Mouse (Mus musculus) midbrain, embryonic 14.5 days (tissue): ENCODE data around the gene Hecw2. TPM values are rescaled to one million over a fixed set of nuclear protein-coding genes. Genes with fewer than 3 reads are reported as not detected.

Experiments
- ATAC-seq: fragments of 200-750 bp; cut with Nextera tagmentation; 2 replicates; pipeline ENCODE4 v1.8.0; 2017; ENCODE audit warnings: moderate number of reproducible peaks, moderate library complexity; ENCODE audit not compliant: low FRiP score, low TSS enrichment
- DNase-seq: peaks from one replicate; pipeline ENCODE4 v3.0.0-alpha.2; 2015
- H3K27ac ChIP-seq: fragments of 300-500 bp; sonication (generic); replicated peaks from 2 replicates; pipeline ENCODE4 v1.5.1; 2014; ENCODE audit warnings: mild to moderate bottlenecking, low read depth, low read length, moderate library complexity
- H3K27me3 ChIP-seq: fragments of 300-500 bp; sonication (generic); 2 replicates; pipeline ENCODE4 v1.6.1; 2014; ENCODE audit warnings: low read length, control low read depth, mixed read lengths; ENCODE audit not compliant: control insufficient read depth, insufficient read depth
- H3K36me3 ChIP-seq: fragments of 300-500 bp; sonication (generic); 2 replicates; pipeline ENCODE4 v1.6.1; 2014; ENCODE audit warnings: low read length, control low read depth; ENCODE audit not compliant: control insufficient read depth, insufficient read depth
- H3K4me1 ChIP-seq: fragments of 300-500 bp; sonication (generic); 2 replicates; pipeline ENCODE4 v1.6.1; 2014; ENCODE audit warnings: mild to moderate bottlenecking, antibody characterized with exemption, low read length, control low read depth; ENCODE audit not compliant: control insufficient read depth, insufficient read depth
- H3K4me2 ChIP-seq: fragments of 300-500 bp; sonication (generic); 2 replicates; pipeline ENCODE4 v1.6.1; 2014; ENCODE audit warnings: mild to moderate bottlenecking, low read length, moderate library complexity
- H3K4me3 ChIP-seq: fragments of 300-500 bp; sonication (generic); replicated peaks from 2 replicates; pipeline ENCODE4 v1.5.1; 2014; ENCODE audit warnings: low read depth, low read length
- H3K9ac ChIP-seq: fragments of 300-500 bp; sonication (generic); replicated peaks from 2 replicates; pipeline ENCODE4 v1.6.1; 2014; ENCODE audit warnings: mild to moderate bottlenecking, low read length, moderate library complexity
- H3K9me3 ChIP-seq: fragments of 300-500 bp; sonication (generic); 2 replicates; pipeline ENCODE4 v1.6.1; 2016; ENCODE audit warnings: low read length, control low read depth, mixed read lengths; ENCODE audit not compliant: control insufficient read depth
- WGBS: fragments of 180-500 bp; shearing (Covaris S2); extraction: QIAGEN DNeasy Blood & Tissue Kit; methylation state at CpG from one replicate; pipeline ENCODE4 v1.1.7; 2014; 5-methylcytosine and 5-hydroxymethylcytosine counted together
- polyA plus RNA-seq: library from polyadenylated mRNA; unstranded; fragments of >200 nt; fragmentation: Nextera tagmentation; extraction: Ambion mirVana; gene quantifications from 2 replicates; pipeline ENCODE4 v1.2.1, GENCODE M21; 2014

The Hecw2 gene
- polyA plus RNA-seq, 1 experiment from 2014 or later, result 6.4 TPM

DNA sequence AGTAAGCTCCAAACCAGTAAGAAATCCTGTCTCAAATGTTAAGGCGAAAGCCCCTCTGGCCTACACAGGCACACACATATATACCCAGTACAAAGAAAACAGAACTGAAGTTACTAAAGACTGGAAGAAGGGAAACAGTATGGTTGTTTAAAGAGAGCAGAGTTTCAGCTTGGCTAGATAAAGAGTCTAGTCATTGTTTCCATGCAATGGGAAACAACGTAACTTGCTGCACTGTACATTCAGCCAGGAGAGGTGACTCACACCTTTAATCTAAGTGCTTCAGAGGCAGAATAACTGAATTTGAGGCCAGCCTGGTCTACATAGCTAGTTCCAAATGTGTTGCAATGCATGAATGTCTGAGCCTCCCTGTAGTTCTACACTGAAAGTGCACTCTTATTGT lies 18.4 kb downstream of the Hecw2 start:
- no peak for ATAC-seq
- H3K27ac ChIP-seq, result no peak overlapping the region
- H3K9ac ChIP-seq, result no peak overlapping the region
- WGBS, result 97% methylated on average over 2 of the region's 2 CpGs
- H3K27me3 ChIP-seq, result no peaks in the 10 kb centered on the region
- no peaks in the 10 kb centered on the region for H3K36me3 ChIP-seq
- H3K4me1 ChIP-seq, result no peaks in the 10 kb centered on the region
- H3K4me3 ChIP-seq, result no peak overlapping the region
- DNase-seq, result no peak
- no peak overlapping the region for H3K4me2 ChIP-seq
- H3K9me3 ChIP-seq, result no peaks in the 10 kb centered on the region

GRCm38 (mm10) chr1:54168014-54168413 lies 27.0 kb downstream of the Hecw2 start:
- Histone ChIP-seq H3K9ac (no peak overlapping the region), H3K27ac (no peak overlapping the region), H3K4me3 (no peak overlapping the region), H3K4me2 (no peak overlapping the region), H3K4me1 (no peaks in the 10 kb centered on the region), H3K9me3 (no peaks in the 10 kb centered on the region), H3K36me3 (no peaks in the 10 kb centered on the region), H3K27me3 (no peaks in the 10 kb centered on the region)
- ATAC-seq (no peak), DNase-seq (no peak)
- WGBS, result 90% methylated on average over 3 of the region's 3 CpGs

DNA sequence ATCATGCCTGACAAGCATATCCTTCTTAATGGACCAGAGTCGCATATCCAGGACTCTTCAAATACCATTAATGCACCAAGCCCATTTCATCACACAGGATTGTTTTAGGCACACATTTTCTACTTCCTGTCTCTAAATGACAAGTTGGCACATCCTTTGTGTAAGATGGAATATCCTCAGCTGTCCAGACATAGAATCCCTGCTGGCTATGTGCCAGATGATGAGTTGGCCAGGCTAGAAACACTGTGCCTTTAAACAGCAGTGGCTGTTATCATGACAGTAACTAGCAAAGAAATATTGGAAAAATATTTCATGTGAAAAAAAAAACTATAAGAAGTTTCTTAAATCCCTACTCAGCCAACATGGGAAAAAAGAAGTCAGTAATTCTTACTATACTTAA lies 35.4 kb downstream of the Hecw2 start:
- Histone ChIP-seq H3K4me3 (no peak overlapping the region), H3K27ac (no peak overlapping the region), H3K9ac (no peak overlapping the region), H3K36me3 (no peaks in the 10 kb centered on the region), H3K27me3 (no peaks in the 10 kb centered on the region), H3K9me3 (no peaks in the 10 kb centered on the region), H3K4me2 (no peak overlapping the region), H3K4me1 (no peaks in the 10 kb centered on the region)
- peak; percentile 11 for DNase-seq
- no peak for ATAC-seq
- 84% methylated on average over 1 of the region's 1 CpGs for WGBS

DNA sequence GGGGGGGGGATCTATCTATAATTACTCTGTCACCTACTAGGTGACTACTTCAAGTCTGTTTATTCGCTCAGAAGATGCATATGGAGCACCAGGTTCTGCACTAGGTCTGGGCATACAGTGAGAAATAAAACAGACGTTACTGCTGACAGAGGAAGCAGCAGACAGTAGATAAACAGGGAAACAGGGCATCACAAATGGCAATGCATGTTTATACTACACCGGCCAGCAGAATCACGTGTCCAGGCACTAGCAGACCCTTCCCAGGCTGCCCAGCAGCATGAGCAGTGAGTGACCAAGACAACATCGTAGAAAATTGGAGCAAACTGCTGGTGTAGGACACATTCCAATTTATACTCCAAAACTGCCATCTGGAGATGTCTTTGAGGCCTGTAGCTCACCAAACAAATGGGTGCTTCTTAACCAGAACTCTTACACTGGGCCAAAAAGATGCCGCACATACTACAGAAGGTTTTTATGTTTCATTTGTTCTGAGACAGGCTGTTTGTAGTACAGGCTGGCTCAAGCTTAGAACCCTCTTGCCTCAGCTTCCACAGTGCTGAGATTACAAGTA lies 41.7 kb downstream of the Hecw2 start:
- no peak overlapping the region for H3K9ac ChIP-seq
- H3K4me1 ChIP-seq, result no peaks in the 10 kb centered on the region
- H3K4me2 ChIP-seq, result no peak overlapping the region
- no peaks in the 10 kb centered on the region for H3K27me3 ChIP-seq
- no peak overlapping the region for H3K27ac ChIP-seq
- 88% methylated on average over 6 of the region's 6 CpGs for WGBS
- no peak for ATAC-seq
- no peaks in the 10 kb centered on the region for H3K36me3 ChIP-seq
- no peak overlapping the region for H3K4me3 ChIP-seq
- H3K9me3 ChIP-seq, result no peaks in the 10 kb centered on the region
- no peak for DNase-seq

GRCm38 (mm10) chr1:54145106-54145505 lies 49.9 kb downstream of the Hecw2 start:
- no peaks in the 10 kb centered on the region for H3K36me3 ChIP-seq
- no peaks in the 10 kb centered on the region for H3K9me3 ChIP-seq
- no peak overlapping the region for H3K27ac ChIP-seq
- DNase-seq (no peak), ATAC-seq (no peak)
- H3K27me3 ChIP-seq, result no peaks in the 10 kb centered on the region
- H3K4me2 ChIP-seq, result no peak overlapping the region
- no peak overlapping the region for H3K9ac ChIP-seq
- H3K4me1 ChIP-seq, result no peaks in the 10 kb centered on the region
- 89% methylated on average over 5 of the region's 5 CpGs for WGBS
- no peak overlapping the region for H3K4me3 ChIP-seq

DNA sequence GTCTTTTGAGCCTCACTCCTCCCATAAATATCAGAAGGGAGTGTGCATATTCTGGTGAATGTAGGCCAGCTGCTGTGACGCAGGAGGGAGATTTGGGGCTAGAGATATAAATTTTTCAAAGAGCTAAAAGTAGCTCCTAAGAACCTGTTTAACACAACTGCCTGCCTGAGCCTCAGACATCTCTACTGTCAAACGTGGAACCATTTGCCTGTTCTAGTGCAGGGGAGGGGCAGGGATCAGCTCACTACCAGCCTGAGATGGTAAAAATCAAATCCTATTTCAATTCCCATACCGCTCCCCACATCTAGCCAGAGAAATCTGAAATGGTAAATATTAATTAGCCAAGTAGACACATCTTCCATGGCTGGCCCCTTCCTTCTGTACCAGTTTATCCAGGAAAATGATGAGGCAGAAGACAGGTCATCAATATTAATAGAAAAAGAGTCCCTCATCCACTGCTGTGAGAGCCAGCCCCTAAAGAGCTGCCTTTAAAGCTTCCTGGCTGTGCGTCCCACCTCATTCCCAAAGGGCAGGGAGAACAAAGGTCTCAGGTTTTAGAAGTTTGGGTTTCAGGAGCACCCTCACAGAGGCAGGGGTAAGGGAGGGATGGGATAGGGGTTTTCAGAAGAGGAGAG lies 61.0 kb downstream of the Hecw2 start:
- peak; percentile 65 for ATAC-seq
- Histone ChIP-seq H3K27me3 (no peaks in the 10 kb centered on the region), H3K4me1 (peaks cover 14% of the 10 kb centered on the region; the same call in 1 of the 2 replicates), H3K4me3 (no peak overlapping the region), H3K27ac (peak overlapping the region; percentile 50), H3K9ac (no peak overlapping the region), H3K4me2 (no peak overlapping the region), H3K36me3 (no peaks in the 10 kb centered on the region), H3K9me3 (no peaks in the 10 kb centered on the region)
- WGBS, result 35% methylated on average over 4 of the region's 4 CpGs
- DNase-seq, result peak; percentile 35

- no peaks in the 10 kb centered on the region for H3K27me3 ChIP-seq
Measured at GRCm38 (mm10) chr1:54128714-54129431, 66.1 kb downstream of the Hecw2 start.

DNA sequence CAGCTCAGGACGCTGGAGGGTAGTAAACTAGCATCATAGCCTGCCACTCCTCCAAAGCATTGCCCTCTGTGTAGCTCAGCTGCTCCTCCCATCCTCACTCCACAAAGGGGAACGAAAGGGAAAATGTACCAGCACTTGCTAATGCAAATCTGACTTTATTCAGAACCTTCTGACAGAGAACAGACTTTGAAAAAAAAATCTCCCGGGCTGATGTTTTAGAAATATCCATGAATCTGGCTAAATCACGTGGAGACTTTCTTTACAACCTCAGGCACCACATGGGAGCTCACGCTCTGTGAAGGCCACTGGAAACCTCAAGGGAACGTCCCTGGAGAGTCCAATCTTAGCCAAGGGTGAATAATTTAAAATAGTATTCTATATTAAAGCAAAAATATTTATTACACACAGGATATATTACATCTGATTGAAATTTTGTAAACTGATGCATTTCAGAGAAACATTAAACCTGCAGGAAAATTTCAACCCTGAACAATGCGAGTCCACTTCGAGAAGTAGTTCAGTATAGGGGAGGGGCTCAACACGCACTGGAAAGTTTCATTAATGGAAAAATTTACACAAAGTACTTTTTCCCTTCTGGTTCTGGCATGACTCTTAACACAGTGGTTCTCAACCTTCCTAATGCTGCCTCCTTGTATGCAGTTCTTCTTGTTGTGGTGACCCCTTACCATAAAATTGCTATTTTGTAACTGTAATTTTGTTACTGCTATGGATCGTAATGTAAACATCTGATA lies 67.8 kb downstream of the Hecw2 start:
- 75% methylated on average over 10 of the region's 10 CpGs for WGBS
- ATAC-seq, result no peak

More at GRCm38 (mm10) chr1:54128714-54129431, 66.1 kb downstream of the Hecw2 start:
- Histone ChIP-seq H3K9me3 (no peaks in the 10 kb centered on the region), H3K4me1 (peaks cover 11% of the 10 kb centered on the region; the same call in 1 of the 2 replicates), H3K27ac (no peak overlapping the region), H3K9ac (no peak overlapping the region), H3K4me3 (no peak overlapping the region), H3K4me2 (no peak overlapping the region), H3K36me3 (no peaks in the 10 kb centered on the region)
- ATAC-seq (no peak), DNase-seq (no peak)
- 43% methylated on average over 5 of the region's 5 CpGs for WGBS

More for the DNA sequence above, 67.8 kb downstream of the Hecw2 start:
- no peak for DNase-seq
- H3K4me2 ChIP-seq, result no peak overlapping the region
- no peak overlapping the region for H3K9ac ChIP-seq
- H3K36me3 ChIP-seq, result no peaks in the 10 kb centered on the region
- no peaks in the 10 kb centered on the region for H3K27me3 ChIP-seq
- no peak overlapping the region for H3K4me3 ChIP-seq
- H3K27ac ChIP-seq, result no peak overlapping the region
- H3K4me1 ChIP-seq, result no peaks in the 10 kb centered on the region
- H3K9me3 ChIP-seq, result no peaks in the 10 kb centered on the region
